Mouse (Mus musculus): Measurements from ENCODE around the gene Plac1. TPM values are rescaled to one million over a fixed set of nuclear protein-coding genes. Genes with fewer than 3 reads are reported as not detected.

The Plac1 gene
- polyA plus RNA-seq, 1 experiment from 2014 or later, result 0.26 TPM

DNA sequence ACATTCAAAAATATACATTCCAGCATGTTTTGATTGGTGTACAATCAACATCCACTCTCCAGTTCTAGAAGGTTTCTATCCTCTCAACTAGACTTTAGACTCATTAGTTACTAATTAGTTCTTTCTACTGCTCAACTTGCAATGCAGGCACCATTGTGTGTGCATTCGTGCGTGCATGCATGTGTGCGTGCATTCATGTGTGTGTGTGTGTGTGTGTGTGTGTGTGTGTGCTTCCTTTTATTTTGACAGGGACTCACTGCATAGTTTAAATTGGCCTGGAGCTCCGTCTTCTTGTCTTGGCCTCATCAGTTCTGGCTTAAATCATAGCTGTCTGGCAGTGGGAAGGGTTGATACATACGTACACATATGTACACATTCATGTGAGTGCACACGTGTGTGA, 198.9 kb downstream of the Plac1 start:
- Histone ChIP-seq H3K36me3 (replicated peaks; ENCODE audit: insufficient read depth, low read length) (no peaks in the 10 kb centered on the region), H3K9me3 (ENCODE audit: low read length) (no peaks in the 10 kb centered on the region), H3K27me3 (ENCODE audit: insufficient read depth, low read length) (no peaks in the 10 kb centered on the region), H3K27ac (ENCODE audit: low read depth) (no peak overlapping the region), H3K9ac (replicated peaks) (no peak overlapping the region), H3K4me3 (ENCODE audit: low read depth, low read length) (no peak overlapping the region), H3K4me1 (ENCODE audit: insufficient read depth) (no peaks in the 10 kb centered on the region), H3K4me2 (ENCODE audit: low read depth, low read length) (no peak overlapping the region)
- 75% methylated on average over 6 of the region's 6 CpGs for WGBS (ENCODE audit: insufficient replicate concordance)
- ATAC-seq (no peak), DNase-seq (no peak)
- TF ChIP-seq CTCF (IDR thresholded peaks at IDR 0.05; ENCODE audit: low read depth) (no peak), EP300 (IDR thresholded peaks at IDR 0.05; ENCODE audit: low read depth) (no peak)

DNA sequence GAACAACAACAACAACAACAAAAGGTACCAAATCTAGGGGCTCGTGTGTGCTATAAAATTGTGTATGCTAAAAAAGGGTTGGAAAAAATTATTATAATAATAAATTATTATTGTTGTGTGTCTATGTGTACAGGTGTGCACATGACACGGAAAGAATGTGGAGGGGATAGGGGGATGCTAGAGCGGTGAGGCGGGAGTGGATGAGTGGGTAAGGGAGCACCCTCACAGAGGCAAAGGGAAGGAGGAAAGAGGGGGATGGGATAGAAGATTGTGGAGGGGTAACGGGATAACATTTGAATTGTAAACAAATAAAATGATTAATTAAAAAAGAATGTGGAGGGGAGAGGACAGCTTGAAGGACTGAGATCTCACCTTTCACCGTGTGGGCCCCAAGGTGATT, 199.8 kb downstream of the Plac1 start:
- Histone ChIP-seq H3K4me2 (ENCODE audit: low read depth, low read length) (no peak overlapping the region), H3K9ac (replicated peaks) (no peak overlapping the region), H3K36me3 (replicated peaks; ENCODE audit: insufficient read depth, low read length) (no peaks in the 10 kb centered on the region), H3K27me3 (ENCODE audit: insufficient read depth, low read length) (no peaks in the 10 kb centered on the region), H3K4me3 (ENCODE audit: low read depth, low read length) (no peak overlapping the region), H3K27ac (ENCODE audit: low read depth) (no peak overlapping the region), H3K9me3 (ENCODE audit: low read length) (no peaks in the 10 kb centered on the region), H3K4me1 (ENCODE audit: insufficient read depth) (no peaks in the 10 kb centered on the region)
- WGBS (ENCODE audit: insufficient replicate concordance), result 77% methylated on average over 6 of the region's 6 CpGs
- ATAC-seq (no peak), DNase-seq (no peak)
- TF ChIP-seq CTCF (IDR thresholded peaks at IDR 0.05; ENCODE audit: low read depth) (no peak), EP300 (IDR thresholded peaks at IDR 0.05; ENCODE audit: low read depth) (no peak)

DNA sequence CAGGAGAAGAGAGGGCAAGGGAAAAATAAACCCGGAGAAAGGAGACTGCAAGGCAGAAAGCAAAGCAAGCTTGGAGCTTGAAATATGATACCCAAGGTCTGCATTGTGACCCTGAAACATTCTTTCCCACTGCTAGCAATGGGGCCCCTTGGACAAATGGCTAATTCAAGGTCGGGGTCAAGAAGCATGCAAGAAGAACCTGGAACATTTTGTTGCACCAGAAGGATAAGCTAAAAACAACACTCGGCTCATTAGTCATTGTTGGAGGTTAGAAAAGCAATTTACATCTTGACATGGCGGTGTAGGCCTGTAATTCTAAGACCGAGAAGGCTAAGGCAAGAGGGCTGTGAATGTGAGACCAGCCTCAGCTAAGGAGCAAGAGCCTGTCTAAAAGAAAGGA, 200.3 kb downstream of the Plac1 start:
- H3K4me1 ChIP-seq (ENCODE audit: insufficient read depth), result no peaks in the 10 kb centered on the region
- no peak overlapping the region for H3K27ac ChIP-seq (ENCODE audit: low read depth)
- H3K9me3 ChIP-seq (ENCODE audit: low read length), result no peaks in the 10 kb centered on the region
- no peak overlapping the region for H3K9ac ChIP-seq (replicated peaks)
- H3K27me3 ChIP-seq (ENCODE audit: insufficient read depth, low read length), result no peaks in the 10 kb centered on the region
- H3K36me3 ChIP-seq (replicated peaks; ENCODE audit: insufficient read depth, low read length), result no peaks in the 10 kb centered on the region
- no peak for ATAC-seq
- no peak overlapping the region for H3K4me2 ChIP-seq (ENCODE audit: low read depth, low read length)
- WGBS (ENCODE audit: insufficient replicate concordance), result 62% methylated on average over 5 of the region's 5 CpGs
- no peak overlapping the region for H3K4me3 ChIP-seq (ENCODE audit: low read depth, low read length)
- no peak for DNase-seq
- no peak for TF ChIP-seq CTCF (IDR thresholded peaks at IDR 0.05; ENCODE audit: low read depth)
- no peak for TF ChIP-seq EP300 (IDR thresholded peaks at IDR 0.05; ENCODE audit: low read depth)

DNA sequence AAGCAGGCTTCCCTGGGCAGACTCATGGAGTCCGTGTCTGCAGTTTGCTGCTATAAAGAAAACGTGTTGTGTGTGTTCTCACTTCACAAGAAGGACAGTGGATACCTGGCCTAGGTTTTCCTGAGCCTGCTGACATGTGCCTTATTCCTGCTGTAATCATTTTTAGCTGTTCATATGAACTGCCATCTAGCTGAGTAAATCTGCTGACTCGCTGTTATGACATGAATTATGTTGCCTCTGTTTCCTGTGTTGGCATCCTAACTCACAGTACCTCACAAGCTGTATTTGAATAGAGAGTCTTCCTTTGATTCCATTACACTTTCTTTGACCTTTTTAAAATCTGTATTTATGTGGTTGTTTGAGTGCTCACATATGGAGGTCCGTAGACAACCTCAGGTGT, 201.7 kb downstream of the Plac1 start:
- no peak overlapping the region for H3K9ac ChIP-seq (replicated peaks)
- no peaks in the 10 kb centered on the region for H3K4me1 ChIP-seq (ENCODE audit: insufficient read depth)
- H3K27ac ChIP-seq (ENCODE audit: low read depth), result no peak overlapping the region
- DNase-seq, result no peak
- H3K36me3 ChIP-seq (replicated peaks; ENCODE audit: insufficient read depth, low read length), result no peaks in the 10 kb centered on the region
- WGBS (ENCODE audit: insufficient replicate concordance), result 69% methylated on average over 4 of the region's 4 CpGs
- ATAC-seq, result no peak
- no peak for TF ChIP-seq CTCF (IDR thresholded peaks at IDR 0.05; ENCODE audit: low read depth)
- TF ChIP-seq EP300 (IDR thresholded peaks at IDR 0.05; ENCODE audit: low read depth), result no peak
- H3K9me3 ChIP-seq (ENCODE audit: low read length), result no peaks in the 10 kb centered on the region
- H3K27me3 ChIP-seq (ENCODE audit: insufficient read depth, low read length), result no peaks in the 10 kb centered on the region
- H3K4me2 ChIP-seq (ENCODE audit: low read depth, low read length), result no peak overlapping the region
- no peak overlapping the region for H3K4me3 ChIP-seq (ENCODE audit: low read depth, low read length)

DNA sequence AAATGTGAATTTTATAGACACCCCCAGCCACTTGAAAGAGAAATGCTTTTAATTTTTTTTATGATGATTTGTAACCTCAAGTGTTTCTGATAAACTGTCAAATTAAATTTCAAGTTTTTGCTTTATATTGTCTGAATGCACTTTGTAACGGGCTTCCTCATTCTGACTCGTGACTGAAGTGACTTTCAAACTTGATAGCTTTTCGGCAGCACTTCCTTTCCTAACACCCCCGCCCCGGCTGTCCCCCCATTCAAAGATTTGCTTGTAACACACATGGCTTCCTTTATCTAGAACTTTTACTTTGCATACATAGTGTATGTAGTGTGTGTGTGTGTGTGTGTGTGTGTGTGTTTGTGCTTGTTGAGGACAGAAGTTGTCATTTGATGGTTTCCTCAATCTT, 210.4 kb downstream of the Plac1 start:
- WGBS (ENCODE audit: insufficient replicate concordance), result 44% methylated on average over 5 of the region's 5 CpGs
- TF ChIP-seq CTCF (IDR thresholded peaks at IDR 0.05; ENCODE audit: low read depth), result no peak
- no peak for DNase-seq
- H3K4me2 ChIP-seq (ENCODE audit: low read depth, low read length), result no peak overlapping the region
- H3K36me3 ChIP-seq (replicated peaks; ENCODE audit: insufficient read depth, low read length), result no peaks in the 10 kb centered on the region
- no peaks in the 10 kb centered on the region for H3K9me3 ChIP-seq (ENCODE audit: low read length)
- no peak overlapping the region for H3K27ac ChIP-seq (ENCODE audit: low read depth)
- no peaks in the 10 kb centered on the region for H3K4me1 ChIP-seq (ENCODE audit: insufficient read depth)
- no peak for ATAC-seq
- no peaks in the 10 kb centered on the region for H3K27me3 ChIP-seq (ENCODE audit: insufficient read depth, low read length)
- no peak overlapping the region for H3K9ac ChIP-seq (replicated peaks)
- no peak overlapping the region for H3K4me3 ChIP-seq (ENCODE audit: low read depth, low read length)

DNA sequence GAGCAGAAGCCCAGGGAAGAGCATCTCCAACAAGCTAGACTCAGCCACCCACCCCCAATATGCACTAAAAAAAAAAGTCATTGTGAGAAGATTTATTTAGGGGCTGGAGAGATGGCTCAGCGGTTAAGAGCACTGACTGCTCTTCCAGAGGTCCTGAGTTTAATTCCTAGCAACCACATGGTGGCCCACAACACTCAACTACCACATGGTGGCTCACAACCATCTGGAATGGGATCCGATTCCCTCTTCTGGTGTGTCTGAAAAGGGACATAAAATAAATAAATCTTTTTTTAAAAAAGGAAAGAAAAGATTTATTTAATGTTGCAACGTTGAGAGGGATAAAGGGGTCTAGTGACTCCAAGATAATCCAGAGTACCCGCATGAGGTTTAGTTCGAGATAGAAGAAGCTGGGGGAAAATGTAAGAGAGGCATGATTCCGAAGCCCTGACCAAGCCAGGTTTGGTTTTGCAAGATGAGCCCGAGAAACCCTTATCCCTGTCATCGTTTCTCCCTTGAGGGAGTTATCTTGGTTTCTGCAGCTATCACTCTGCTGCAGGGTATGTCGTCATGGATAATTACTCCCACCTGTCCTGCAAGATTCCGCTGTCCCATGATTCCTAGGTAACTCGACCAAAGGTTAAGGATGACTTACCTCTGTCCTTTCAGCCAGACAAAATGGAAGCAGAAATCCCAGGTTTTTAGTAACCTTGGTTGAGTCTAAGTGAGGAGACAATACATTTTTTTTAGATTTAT, 214.3 kb downstream of the Plac1 start:
- Histone ChIP-seq H3K9ac (replicated peaks) (no peak overlapping the region), H3K4me3 (ENCODE audit: low read depth, low read length) (no peak overlapping the region), H3K36me3 (replicated peaks; ENCODE audit: insufficient read depth, low read length) (peaks cover 6% of the 10 kb centered on the region; the same call in 1 of the 2 replicates), H3K9me3 (ENCODE audit: low read length) (no peaks in the 10 kb centered on the region), H3K27ac (ENCODE audit: low read depth) (no peak overlapping the region), H3K4me1 (ENCODE audit: insufficient read depth) (no peaks in the 10 kb centered on the region), H3K27me3 (ENCODE audit: insufficient read depth, low read length) (no peaks in the 10 kb centered on the region), H3K4me2 (ENCODE audit: low read depth, low read length) (no peak overlapping the region)
- ATAC-seq, result no peak
- TF ChIP-seq EP300 (IDR thresholded peaks at IDR 0.05; ENCODE audit: low read depth), result no peak
- TF ChIP-seq CTCF (IDR thresholded peaks at IDR 0.05; ENCODE audit: low read depth), result peak; percentile 28; the same call in 1 of the 2 replicates
- DNase-seq, result no peak
- 60% methylated on average over 11 of the region's 11 CpGs for WGBS (ENCODE audit: insufficient replicate concordance)
